Mouse (Mus musculus): ENCODE measurements around the gene Gse1. TPM values are rescaled to one million over a fixed set of nuclear protein-coding genes. Genes with fewer than 3 reads are reported as not detected.

Gse1 gene
- total and polyA plus RNA-seq, 3 experiments, result 23.6 to 128 (median 66.9) TPM

DNA sequence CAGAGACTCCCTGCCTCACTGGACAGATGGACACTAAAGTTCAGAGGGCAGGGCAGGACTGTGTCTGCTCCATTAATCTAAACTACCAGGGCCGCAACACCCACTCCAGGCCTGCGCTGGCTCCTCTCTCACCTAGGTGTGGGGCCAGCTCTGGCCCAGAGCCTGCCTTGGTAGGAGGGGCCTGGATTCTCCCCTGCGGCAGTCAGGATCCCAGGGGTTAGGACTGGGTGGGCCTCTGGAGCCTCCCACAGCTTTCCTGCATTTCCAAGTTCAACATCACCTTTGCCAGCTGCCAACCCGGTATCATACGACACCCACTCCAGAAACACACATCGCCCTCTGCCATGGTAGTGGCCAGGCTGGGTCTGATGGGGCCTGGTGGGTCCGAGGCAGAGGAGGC lies 102.8 kb downstream of the Gse1 start:
- H3K27me3 ChIP-seq (ENCODE audit: control insufficient read depth in 1 of 2, insufficient read depth in 2 of 2, low read length in 2 of 2), result no peaks in the 10 kb centered on the region
- peaks cover 18 to 55% of the 10 kb centered on the region in 2 experiments for H3K4me1 ChIP-seq (ENCODE audit: control insufficient read depth in 1 of 2, insufficient read depth in 2 of 2, low read length in 2 of 2)
- no peaks in the 10 kb centered on the region for H3K9me3 ChIP-seq (replicated peaks; ENCODE audit: insufficient read depth, low read length)
- H3K4me3 ChIP-seq (ENCODE audit: control insufficient read depth in 1 of 2, insufficient read depth in 1 of 2, low read depth in 2 of 2, low read length in 2 of 2), result no peak overlapping the region
- no peak for DNase-seq (ENCODE audit: low read depth, low spot score)
- peaks cover 7% of the 10 kb centered on the region for H3K79me2 ChIP-seq (ENCODE audit: control insufficient read depth, insufficient read depth, low read length, poor library complexity)
- peaks cover 0 to 28% of the 10 kb centered on the region in 2 experiments; a peak in 2 of 4 replicates for H3K36me3 ChIP-seq (ENCODE audit: control insufficient read depth in 1 of 2, insufficient read depth in 2 of 2, low read length in 2 of 2)
- H3K27ac ChIP-seq (ENCODE audit: control insufficient read depth, low read depth, low read length), result no peak overlapping the region; the same call in 1 of the 2 replicates
- no peak for TF ChIP-seq MYC (IDR thresholded peaks at IDR 0.05; ENCODE audit: low read depth, low read length)
- TF ChIP-seq TBP (IDR thresholded peaks at IDR 0.05; ENCODE audit: low read depth, low read length), result no peak
- no peak for TF ChIP-seq SIN3A (IDR thresholded peaks at IDR 0.05; ENCODE audit: low read length)
- no peak for TF ChIP-seq MXI1 (IDR thresholded peaks at IDR 0.05; ENCODE audit: low read depth, low read length)
- TF ChIP-seq E2F4 (IDR thresholded peaks at IDR 0.05; ENCODE audit: borderline replicate concordance, low read depth, low read length), result no peak
- TF ChIP-seq GATA1 (IDR thresholded peaks at IDR 0.05; ENCODE audit: low read depth, low read length), result no peak
- TF ChIP-seq TAL1 (IDR thresholded peaks at IDR 0.05; ENCODE audit: low read length), result no peak
- H3K9ac ChIP-seq (ENCODE audit: control insufficient read depth, low read depth, low read length, poor library complexity, severe bottlenecking), result peak overlapping the region; percentile 0; the same call in 1 of the 2 replicates

GRCm38 (mm10) chr8:120332379-120333229 lies 104.3 kb downstream of the Gse1 start:
- H3K27ac ChIP-seq (ENCODE audit: control insufficient read depth, low read depth, low read length), result peak overlapping the region; percentile 96
- H3K4me1 ChIP-seq (ENCODE audit: control insufficient read depth in 1 of 2, insufficient read depth in 2 of 2, low read length in 2 of 2), result peaks cover 16 to 49% of the 10 kb centered on the region in 2 experiments
- DNase-seq (ENCODE audit: low read depth, low spot score), result peak; percentile 94
- peak overlapping the region; percentile 47 to 56 for H3K4me3 ChIP-seq (ENCODE audit: control insufficient read depth in 1 of 2, insufficient read depth in 1 of 2, low read depth in 2 of 2, low read length in 2 of 2)
- peaks cover 0 to 25% of the 10 kb centered on the region in 2 experiments; a peak in 2 of 4 replicates for H3K36me3 ChIP-seq (ENCODE audit: control insufficient read depth in 1 of 2, insufficient read depth in 2 of 2, low read length in 2 of 2)
- no peaks in the 10 kb centered on the region for H3K9me3 ChIP-seq (replicated peaks; ENCODE audit: insufficient read depth, low read length)
- peak overlapping the region; percentile 72 for H3K9ac ChIP-seq (ENCODE audit: control insufficient read depth, low read depth, low read length, poor library complexity, severe bottlenecking)
- no peaks in the 10 kb centered on the region for H3K27me3 ChIP-seq (ENCODE audit: control insufficient read depth in 1 of 2, insufficient read depth in 2 of 2, low read length in 2 of 2)
- H3K79me2 ChIP-seq (ENCODE audit: control insufficient read depth, insufficient read depth, low read length, poor library complexity), result peaks cover 7% of the 10 kb centered on the region
- peak; percentile 96 for TF ChIP-seq ZNF384 (IDR thresholded peaks at IDR 0.05; ENCODE audit: low read depth, low read length)
- TF ChIP-seq MYC (IDR thresholded peaks at IDR 0.05; ENCODE audit: low read depth, low read length), result 0 out of 2 replicates have a peak, but pooled peaks have one; percentile 21
- peak; percentile 83 for TF ChIP-seq ETS1 (IDR thresholded peaks at IDR 0.05; ENCODE audit: low read depth, low read length)
- no peak for TF ChIP-seq CHD1 (IDR thresholded peaks at IDR 0.05; ENCODE audit: low read depth, low read length)
- TF ChIP-seq GATA1 (IDR thresholded peaks at IDR 0.05; ENCODE audit: low read depth, low read length), result 0 out of 2 replicates have a peak, but pooled peaks have one; percentile 17
- peak; percentile 24; the same call in 1 of the 2 replicates for TF ChIP-seq ZC3H11A (IDR thresholded peaks at IDR 0.05; ENCODE audit: low read depth, low read length)
- peak; percentile 36 to 71; a peak in 2 of 4 replicates for TF ChIP-seq POLR2A (IDR thresholded peaks at IDR 0.05; ENCODE audit: control insufficient read depth in 1 of 2, insufficient read depth in 1 of 2, low read depth in 1 of 2, low read length in 2 of 2, poor library complexity in 1 of 2)
- TF ChIP-seq TAL1 (IDR thresholded peaks at IDR 0.05; ENCODE audit: low read length), result no peak
- no peak for TF ChIP-seq KAT2A (conservative IDR thresholded peaks at IDR 0.05; ENCODE audit: low read depth, low read length)
- TF ChIP-seq NRF1 (IDR thresholded peaks at IDR 0.05; ENCODE audit: insufficient read depth, low read depth, low read length, poor library complexity, severe bottlenecking), result no peak
- no peak for TF ChIP-seq ELF1 (IDR thresholded peaks at IDR 0.05; ENCODE audit: low read depth, low read length)
- peak; percentile 60 to 74 (median 60) for TF ChIP-seq CTCF (IDR thresholded peaks at IDR 0.05 in 2 of 3, conservative IDR thresholded peaks at IDR 0.05 in 1 of 3; ENCODE audit: control insufficient read depth in 1 of 3, insufficient read depth in 1 of 3, low read depth in 2 of 3, low read length in 3 of 3, poor library complexity in 1 of 3, severe bottlenecking in 1 of 3)
- no peak; the same call in 1 of the 2 replicates for TF ChIP-seq MAX (IDR thresholded peaks at IDR 0.05; ENCODE audit: low read length)
- TF ChIP-seq SMC3 (IDR thresholded peaks at IDR 0.05; ENCODE audit: low read depth, low read length), result peak; percentile 74
- no peak for TF ChIP-seq GABPA (IDR thresholded peaks at IDR 0.05; ENCODE audit: low read depth, low read length)
- no peak for TF ChIP-seq MAZ (IDR thresholded peaks at IDR 0.05; ENCODE audit: low read depth, low read length)
- TF ChIP-seq USF1 (IDR thresholded peaks at IDR 0.05; ENCODE audit: low read depth, low read length), result no peak
- TF ChIP-seq MYB (IDR thresholded peaks at IDR 0.05; ENCODE audit: low read depth, low read length), result no peak
- peak; percentile 90 for TF ChIP-seq TBP (IDR thresholded peaks at IDR 0.05; ENCODE audit: low read depth, low read length)
- TF ChIP-seq USF2 (IDR thresholded peaks at IDR 0.05; ENCODE audit: borderline replicate concordance in 1 of 2, insufficient read depth in 1 of 2, low read depth in 1 of 2, low read length in 2 of 2), result no peak
- TF ChIP-seq ZMIZ1 (IDR thresholded peaks at IDR 0.05; ENCODE audit: low read depth, low read length), result no peak
- peak; percentile 20 for TF ChIP-seq SIN3A (IDR thresholded peaks at IDR 0.05; ENCODE audit: low read length)
- TF ChIP-seq RCOR1 (IDR thresholded peaks at IDR 0.05; ENCODE audit: low read depth, low read length), result no peak
- no peak for TF ChIP-seq CHD2 (IDR thresholded peaks at IDR 0.05; ENCODE audit: low read length)
- no peak for TF ChIP-seq UBTF (IDR thresholded peaks at IDR 0.05; ENCODE audit: borderline replicate concordance, insufficient read depth, low read depth, low read length)
- TF ChIP-seq EP300 (IDR thresholded peaks at IDR 0.05; ENCODE audit: low read depth in 1 of 2, low read length in 2 of 2), result peak in 1 of 2 experiments; percentile 40; a peak in 2 of 4 replicates

Data from MEL (cell line).